Mouse (Mus musculus) MEL (cell line): Measurements from ENCODE around the gene Olfr320. TPM values are rescaled to one million over a fixed set of nuclear protein-coding genes. Genes with fewer than 3 reads are reported as not detected.
A peak's percentile ranks its signal among the peaks of the same experiment; 100 is the strongest.

ENCODE experiments used
- DNase-seq: peaks from one replicate; pipeline ENCODE4 v3.0.0; 2011; ENCODE audit warnings: low read depth, low spot score
- H3K27ac ChIP-seq: 2 replicates; pipeline ENCODE4 v1.5.1; 2012; ENCODE audit warnings: low read depth, mild to moderate bottlenecking, control low read depth, low read length, moderate library complexity; ENCODE audit not compliant: control insufficient read depth
- H3K27me3 ChIP-seq, 2 experiments: fragments of 150-350 bp in 1 of 2; sonication (generic) in 1 of 2; 2 replicates each; pipeline ENCODE4 v1.6.1; 2012; ENCODE audit warnings: low read length in 2 of 2, mild to moderate bottlenecking in 2 of 2, improper control_type of control experiment in 1 of 2, moderate library complexity in 1 of 2; ENCODE audit not compliant: insufficient read depth in 2 of 2, control insufficient read depth in 1 of 2
- H3K36me3 ChIP-seq, 2 experiments: 2 replicates each; pipeline ENCODE4 v1.6.1; 2012 to 2014; ENCODE audit warnings: low read length in 2 of 2, improper control_type of control experiment in 1 of 2, inconsistent platforms in 1 of 2, mild to moderate bottlenecking in 1 of 2; ENCODE audit not compliant: insufficient read depth in 2 of 2, control insufficient read depth in 1 of 2
- H3K4me1 ChIP-seq, 2 experiments: fragments of 150-350 bp in 1 of 2; sonication (generic) in 1 of 2; 2 replicates each; pipeline ENCODE4 v1.6.1; 2012; ENCODE audit warnings: low read length in 2 of 2, improper control_type of control experiment in 1 of 2, mild to moderate bottlenecking in 1 of 2; ENCODE audit not compliant: insufficient read depth in 2 of 2, control insufficient read depth in 1 of 2
- H3K4me3 ChIP-seq, 2 experiments: fragments of 150-350 bp in 1 of 2; sonication (generic) in 1 of 2; 2 replicates each; pipeline ENCODE4 v1.5.1; 2012; ENCODE audit warnings: low read depth in 2 of 2, low read length in 2 of 2, mild to moderate bottlenecking in 2 of 2, moderate library complexity in 2 of 2, control low read depth in 1 of 2, improper control_type of control experiment in 1 of 2; ENCODE audit not compliant: control insufficient read depth in 1 of 2, insufficient read depth in 1 of 2
- H3K79me2 ChIP-seq: 2 replicates; pipeline ENCODE4 v1.6.1; 2012; ENCODE audit warnings: mild to moderate bottlenecking, low read length, moderate library complexity; ENCODE audit not compliant: control insufficient read depth, poor library complexity, insufficient read depth
- H3K9ac ChIP-seq: 2 replicates; pipeline ENCODE4 v1.6.1; 2012; ENCODE audit warnings: low read depth, mild to moderate bottlenecking, control low read depth, low read length, moderate library complexity; ENCODE audit not compliant: control insufficient read depth, poor library complexity, severe bottlenecking
- H3K9me3 ChIP-seq: fragments of 150-350 bp; sonication (generic); replicated peaks from 2 replicates; pipeline ENCODE4 v1.6.1; 2012; ENCODE audit warnings: mild to moderate bottlenecking, low read length, improper control_type of control experiment, moderate library complexity; ENCODE audit not compliant: insufficient read depth
- CHD2 ChIP-seq: IDR thresholded peaks from 2 replicates; pipeline ENCODE4 v1.6.1; 2011; ENCODE audit warnings: low read length, improper control_type of control experiment
- CTCF ChIP-seq, 3 experiments: IDR thresholded peaks in 2 of 3; conservative IDR thresholded peaks in 1 of 3; 2 replicates each; pipeline ENCODE4 v1.5.1; 2011 to 2012; ENCODE audit warnings: low read length in 3 of 3, low read depth in 2 of 3, mild to moderate bottlenecking in 2 of 3, improper control_type of control experiment in 1 of 3, inconsistent platforms in 1 of 3, mixed read lengths in 1 of 3, moderate library complexity in 1 of 3; ENCODE audit not compliant: control insufficient read depth in 1 of 3, insufficient read depth in 1 of 3, poor library complexity in 1 of 3, severe bottlenecking in 1 of 3
- EP300 ChIP-seq, 2 experiments: IDR thresholded peaks; 2 replicates each; pipeline ENCODE4 v1.6.1; 2011; ENCODE audit warnings: improper control_type of control experiment in 2 of 2, low read length in 2 of 2, low read depth in 1 of 2, mild to moderate bottlenecking in 1 of 2
- ETS1 ChIP-seq: IDR thresholded peaks from 2 replicates; pipeline ENCODE4 v1.6.1; 2012; ENCODE audit warnings: low read depth, mild to moderate bottlenecking, inconsistent platforms, low read length, improper control_type of control experiment, moderate library complexity
- GATA1 ChIP-seq: IDR thresholded peaks from 2 replicates; pipeline ENCODE4 v1.6.1; 2011; ENCODE audit warnings: low read depth, low read length, improper control_type of control experiment
- HCFC1 ChIP-seq: IDR thresholded peaks from 2 replicates; pipeline ENCODE4 v1.6.1; 2012; ENCODE audit warnings: low read depth, mild to moderate bottlenecking, inconsistent platforms, low read length, improper control_type of control experiment, moderate library complexity
- JUND ChIP-seq: IDR thresholded peaks from 2 replicates; pipeline ENCODE4 v1.6.1; 2011; ENCODE audit warnings: low read depth, mild to moderate bottlenecking, improper control_type of control experiment, low read length
- MAX ChIP-seq: IDR thresholded peaks from 2 replicates; pipeline ENCODE4 v1.6.1; 2011; ENCODE audit warnings: low read length, improper control_type of control experiment
- MEF2A ChIP-seq: IDR thresholded peaks from 2 replicates; pipeline ENCODE4 v1.6.1; 2014; ENCODE audit warnings: low read depth, mild to moderate bottlenecking, inconsistent platforms, low read length, improper control_type of control experiment; ENCODE audit not compliant: poor library complexity, insufficient replicate concordance, severe bottlenecking; ENCODE audit errors: extremely low read depth
- NELFE ChIP-seq: IDR thresholded peaks from 2 replicates; pipeline ENCODE4 v1.6.1; 2011; ENCODE audit warnings: low read depth, low read length, improper control_type of control experiment
- POLR2A ChIP-seq, 2 experiments: IDR thresholded peaks; 2 replicates each; pipeline ENCODE4 v1.6.1; 2011 to 2012; ENCODE audit warnings: low read length in 2 of 2, mild to moderate bottlenecking in 2 of 2, control low read depth in 1 of 2, improper control_type of control experiment in 1 of 2, low read depth in 1 of 2, moderate library complexity in 1 of 2; ENCODE audit not compliant: control insufficient read depth in 1 of 2, insufficient read depth in 1 of 2, poor library complexity in 1 of 2
- POLR2AphosphoS2 ChIP-seq: IDR thresholded peaks from 2 replicates; pipeline ENCODE4 v1.6.1; 2011; ENCODE audit warnings: low read length, improper control_type of control experiment
- RAD21 ChIP-seq: IDR thresholded peaks from 2 replicates; pipeline ENCODE4 v1.6.1; 2011; ENCODE audit warnings: mild to moderate bottlenecking, low read depth, low read length, improper control_type of control experiment
- RCOR1 ChIP-seq: IDR thresholded peaks from 2 replicates; pipeline ENCODE4 v1.6.1; 2012; ENCODE audit warnings: low read depth, mild to moderate bottlenecking, inconsistent platforms, low read length, improper control_type of control experiment
- SIN3A ChIP-seq: IDR thresholded peaks from 2 replicates; pipeline ENCODE4 v1.6.1; 2012; ENCODE audit warnings: low read length, improper control_type of control experiment, inconsistent platforms
- SMC3 ChIP-seq: IDR thresholded peaks from 2 replicates; pipeline ENCODE4 v1.6.1; 2011; ENCODE audit warnings: low read depth, low read length, improper control_type of control experiment
- TCF12 ChIP-seq: IDR thresholded peaks from 2 replicates; pipeline ENCODE4 v1.6.1; 2014; ENCODE audit warnings: low read depth, mild to moderate bottlenecking, inconsistent platforms, low read length, improper control_type of control experiment, moderate library complexity
- USF1 ChIP-seq: IDR thresholded peaks from 2 replicates; pipeline ENCODE4 v1.6.1; 2014; ENCODE audit warnings: low read depth, mild to moderate bottlenecking, inconsistent platforms, low read length, improper control_type of control experiment, moderate library complexity
- ZKSCAN1 ChIP-seq: IDR thresholded peaks from 2 replicates; pipeline ENCODE4 v1.6.1; 2012; ENCODE audit warnings: low read depth, mild to moderate bottlenecking, inconsistent platforms, low read length, improper control_type of control experiment, moderate library complexity
- ZMIZ1 ChIP-seq: IDR thresholded peaks from 2 replicates; pipeline ENCODE4 v1.6.1; 2012; ENCODE audit warnings: low read depth, mild to moderate bottlenecking, inconsistent platforms, low read length, improper control_type of control experiment, moderate library complexity
- ZNF384 ChIP-seq: IDR thresholded peaks from 2 replicates; pipeline ENCODE4 v1.6.1; 2012; ENCODE audit warnings: low read depth, mild to moderate bottlenecking, inconsistent platforms, low read length, improper control_type of control experiment
- polyA plus RNA-seq, 2 experiments: library from polyadenylated mRNA; stranded (reverse) in 1 of 2; unstranded in 1 of 2; fragments of >175 nt in 1 of 2; fragments of >200 nt in 1 of 2; gene quantifications; 2 replicates each; pipeline versions ENCODE4 v1.2.1 to v1.2.4; 2012; ENCODE audit warnings: low replicate concordance in 2 of 2, low read depth in 1 of 2; ENCODE audit not compliant: insufficient read length in 2 of 2, insufficient read depth in 1 of 2, missing spikeins in 1 of 2
- total RNA-seq: library from RNA; depleted of rRNA; stranded (reverse); fragments of 300-350 nt; gene quantifications from 2 replicates; pipeline ENCODE4 v1.2.3, GENCODE M21; 2012

Gene Olfr320
- total and polyA plus RNA-seq, 3 experiments: not detected

GRCm38 (mm10) chr11:58636376-58636977, 44.4 kb upstream of the Olfr320 start:
- peak; percentile 96 for TF ChIP-seq JUND
- TF ChIP-seq ZKSCAN1: no peak
- TF ChIP-seq CTCF (IDR thresholded peaks at IDR 0.05 in 2 of 3, conservative IDR thresholded peaks at IDR 0.05 in 1 of 3; ENCODE audit: control insufficient read depth in 1 of 3, insufficient read depth in 1 of 3, low read depth in 2 of 3, low read length in 3 of 3, poor library complexity in 1 of 3, severe bottlenecking in 1 of 3): peak; percentile 37 to 55 (median 48); a peak in 5 of 6 replicates
- TF ChIP-seq RAD21: peak; percentile 29
- TF ChIP-seq RCOR1: no peak
- peak overlapping the region; percentile 19 for H3K9ac ChIP-seq
- DNase-seq: peak; percentile 89
- no peak overlapping the region for H3K27ac ChIP-seq
- peak overlapping the region in 1 of 2 experiments; percentile 36; a peak in 2 of 4 replicates for H3K4me3 ChIP-seq
- H3K27me3 ChIP-seq: no peaks in the 10 kb centered on the region; a peak in 1 of 4 replicates
- H3K9me3 ChIP-seq: no peaks in the 10 kb centered on the region
- H3K79me2 ChIP-seq: no peaks in the 10 kb centered on the region; the same call in 1 of the 2 replicates
- H3K36me3 ChIP-seq: peaks cover 0 to 8% of the 10 kb centered on the region in 2 experiments; a peak in 2 of 4 replicates
- H3K4me1 ChIP-seq: peaks cover 2 to 9% of the 10 kb centered on the region in 2 experiments; a peak in 3 of 4 replicates

GRCm38 (mm10) chr11:58638176-58638701, 42.7 kb upstream of the Olfr320 start:
- DNase-seq: no peak
- Histone ChIP-seq H3K4me3 (no peak overlapping the region), H3K27me3 (no peaks in the 10 kb centered on the region), H3K9ac (no peak overlapping the region), H3K79me2 (no peaks in the 10 kb centered on the region; the same call in 1 of the 2 replicates), H3K9me3 (no peaks in the 10 kb centered on the region), H3K36me3 (peaks cover 0 to 21% of the 10 kb centered on the region in 2 experiments; a peak in 2 of 4 replicates), H3K4me1 (peaks cover 9 to 20% of the 10 kb centered on the region in 2 experiments), H3K27ac (no peak overlapping the region)
- TF ChIP-seq MEF2A (no peak), CTCF (IDR thresholded peaks at IDR 0.05 in 2 of 3, conservative IDR thresholded peaks at IDR 0.05 in 1 of 3; ENCODE audit: control insufficient read depth in 1 of 3, insufficient read depth in 1 of 3, low read depth in 2 of 3, low read length in 3 of 3, poor library complexity in 1 of 3, severe bottlenecking in 1 of 3) (no peak), CHD2 (no peak), SMC3 (no peak), RAD21 (no peak), EP300 (IDR thresholded peaks at IDR 0.05; ENCODE audit: low read depth in 1 of 2, low read length in 2 of 2) (no peak), NELFE (no peak)

GRCm38 (mm10) chr11:58640272-58640867, 40.5 kb upstream of the Olfr320 start, which contains the start of gene Trim58:
TSS of gene Trim58 (plus strand) at chr11:58640465.
- H3K36me3 ChIP-seq: peaks cover 0 to 26% of the 10 kb centered on the region in 2 experiments; a peak in 2 of 4 replicates
- no peaks in the 10 kb centered on the region for H3K27me3 ChIP-seq
- peak within 1 kb of the TSS; percentile 72 for H3K9ac ChIP-seq
- peak within 1 kb of the TSS; percentile 52 to 68 for H3K4me3 ChIP-seq
- peaks cover 9 to 30% of the 10 kb centered on the region in 2 experiments for H3K4me1 ChIP-seq
- H3K9me3 ChIP-seq: no peaks in the 10 kb centered on the region
- DNase-seq: peak; percentile 93
- peak within 1 kb of the TSS; percentile 73 for H3K27ac ChIP-seq
- no peaks in the 10 kb centered on the region; the same call in 1 of the 2 replicates for H3K79me2 ChIP-seq
- TF ChIP-seq EP300 (IDR thresholded peaks at IDR 0.05; ENCODE audit: low read depth in 1 of 2, low read length in 2 of 2) (no peak), ZMIZ1 (peak; percentile 51; the same call in 1 of the 2 replicates), NELFE (peak; percentile 39; the same call in 1 of the 2 replicates), GATA1 (peak; percentile 66), TCF12 (no peak), POLR2AphosphoS2 (no peak), USF1 (no peak), POLR2A (IDR thresholded peaks at IDR 0.05; ENCODE audit: control insufficient read depth in 1 of 2, insufficient read depth in 1 of 2, low read depth in 1 of 2, low read length in 2 of 2, poor library complexity in 1 of 2) (peak; percentile 41 to 62; a peak in 3 of 4 replicates), MEF2A (no peak), RAD21 (no peak), ETS1 (peak; percentile 68; the same call in 1 of the 2 replicates), RCOR1 (0 out of 2 replicates have a peak, but pooled peaks have one; percentile 40), SIN3A (peak; percentile 81; the same call in 1 of the 2 replicates), MAX (peak; percentile 56; the same call in 1 of the 2 replicates), ZNF384 (peak; percentile 77), HCFC1 (peak; percentile 42; the same call in 1 of the 2 replicates)
